Mouse (Mus musculus): ENCODE measurements at regions not wholly inside any gene's neighbourhood (a gene's known extent, or its start where the extent isn't known, plus 50 kb on each side); places are given as distances from the start of the nearest gene placed in this dataset.

GRCm38 (mm10) chr4:89509655-89510391 is 169.4 kb upstream of the Dmrta1 start:
- no peaks in the 10 kb centered on the region for H3K27me3 ChIP-seq (ENCODE audit: control insufficient read depth, insufficient read depth, low read depth, low read length)
- no peak overlapping the region for H3K9ac ChIP-seq (ENCODE audit: low read length)
- WGBS, result 78% methylated on average over 13 of the region's 13 CpGs
- H3K4me3 ChIP-seq (ENCODE audit: low read length), result no peak overlapping the region
- no peak for ATAC-seq (ENCODE audit: low read depth)
- H3K4me2 ChIP-seq (ENCODE audit: low read depth, low read length), result no peak overlapping the region
- no peaks in the 10 kb centered on the region for H3K4me1 ChIP-seq (replicated peaks; ENCODE audit: control insufficient read depth, insufficient read depth, low read length)
- no peaks in the 10 kb centered on the region for H3K36me3 ChIP-seq (ENCODE audit: control insufficient read depth, insufficient read depth, low read length)
- H3K27ac ChIP-seq (ENCODE audit: low read length), result no peak overlapping the region
- no peaks in the 10 kb centered on the region for H3K9me3 ChIP-seq (ENCODE audit: control insufficient read depth, low read length)

DNA sequence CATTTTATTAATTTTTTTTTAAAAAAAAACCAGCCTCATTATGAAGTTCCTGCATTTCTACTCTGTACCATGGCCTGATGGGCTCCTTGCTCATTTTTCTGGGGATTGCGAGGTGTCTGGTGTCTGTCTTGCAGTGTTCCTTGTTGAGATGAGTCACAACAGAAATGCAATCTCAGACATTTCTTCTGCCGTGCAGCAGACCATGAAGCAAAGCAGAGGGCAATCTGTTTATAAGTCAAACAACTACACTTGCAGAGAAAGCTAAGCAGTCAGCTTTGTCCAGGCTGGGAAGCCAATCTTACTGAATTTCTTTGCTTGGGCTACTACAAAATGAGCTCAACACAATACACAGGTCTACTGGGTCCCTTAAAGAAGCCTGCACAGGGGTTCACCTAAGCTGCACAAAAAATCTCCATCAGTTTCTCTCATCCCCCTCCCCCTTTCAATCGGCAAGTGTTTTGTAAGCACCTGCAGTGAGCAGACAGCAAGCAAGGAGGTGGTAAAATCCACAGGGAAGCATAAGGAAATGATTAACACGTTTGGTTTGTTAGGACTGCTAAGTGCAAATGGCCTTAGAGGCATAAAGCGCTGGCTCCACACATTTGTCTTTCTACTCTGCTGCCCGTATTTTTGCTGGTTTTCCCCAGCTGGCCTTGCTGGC is 171.0 kb upstream of the Dmrta1 start:
- Histone ChIP-seq H3K9me3 (ENCODE audit: control insufficient read depth, low read length) (no peaks in the 10 kb centered on the region), H3K27me3 (ENCODE audit: control insufficient read depth, insufficient read depth, low read depth, low read length) (no peaks in the 10 kb centered on the region), H3K9ac (ENCODE audit: low read length) (no peak overlapping the region), H3K4me1 (replicated peaks; ENCODE audit: control insufficient read depth, insufficient read depth, low read length) (no peaks in the 10 kb centered on the region), H3K4me2 (ENCODE audit: low read depth, low read length) (no peak overlapping the region), H3K4me3 (ENCODE audit: low read length) (no peak overlapping the region), H3K36me3 (ENCODE audit: control insufficient read depth, insufficient read depth, low read length) (no peaks in the 10 kb centered on the region), H3K27ac (ENCODE audit: low read length) (no peak overlapping the region)
- no peak for ATAC-seq (ENCODE audit: low read depth)
- WGBS, result 27% methylated on average over 6 of the region's 6 CpGs

DNA sequence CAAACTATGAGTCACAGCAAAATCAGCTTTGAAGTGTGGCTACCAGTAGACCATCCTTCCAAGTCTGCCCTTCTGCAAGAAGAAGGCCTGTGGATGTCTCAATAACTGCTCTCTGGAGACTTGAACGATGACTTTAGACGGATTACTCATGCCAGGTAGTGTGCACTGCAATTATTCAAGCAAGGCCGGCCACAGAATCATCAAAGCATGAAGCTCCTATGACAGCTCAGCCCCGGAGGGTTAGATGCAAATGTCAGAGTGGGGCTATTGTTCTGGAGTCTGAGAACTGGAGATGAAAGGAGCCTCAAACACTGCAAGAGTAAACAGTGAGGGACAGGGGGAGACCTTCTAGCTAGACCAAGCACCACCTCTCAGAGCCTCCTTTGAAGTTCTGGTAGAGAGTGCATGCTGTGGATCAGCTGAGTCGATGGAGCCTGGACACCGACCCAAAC is 173.8 kb upstream of the Dmrta1 start:
- Histone ChIP-seq H3K9me3 (ENCODE audit: control insufficient read depth, low read length) (no peaks in the 10 kb centered on the region), H3K36me3 (ENCODE audit: control insufficient read depth, insufficient read depth, low read length) (no peaks in the 10 kb centered on the region), H3K4me3 (ENCODE audit: low read length) (no peak overlapping the region), H3K27ac (ENCODE audit: low read length) (no peak overlapping the region), H3K9ac (ENCODE audit: low read length) (no peak overlapping the region), H3K4me1 (replicated peaks; ENCODE audit: control insufficient read depth, insufficient read depth, low read length) (no peaks in the 10 kb centered on the region), H3K27me3 (ENCODE audit: control insufficient read depth, insufficient read depth, low read depth, low read length) (no peaks in the 10 kb centered on the region), H3K4me2 (ENCODE audit: low read depth, low read length) (no peak overlapping the region)
- ATAC-seq (ENCODE audit: low read depth), result no peak
- WGBS, result 8% methylated on average over 6 of the region's 6 CpGs

- no peak for ATAC-seq (ENCODE audit: low read depth)
- 32% methylated on average over 4 of the region's 4 CpGs for WGBS
- no peak overlapping the region for H3K9ac ChIP-seq (ENCODE audit: low read length)
- no peaks in the 10 kb centered on the region for H3K27me3 ChIP-seq (ENCODE audit: control insufficient read depth, insufficient read depth, low read depth, low read length)
- no peak overlapping the region for H3K27ac ChIP-seq (ENCODE audit: low read length)
- no peaks in the 10 kb centered on the region for H3K4me1 ChIP-seq (replicated peaks; ENCODE audit: control insufficient read depth, insufficient read depth, low read length)
- no peaks in the 10 kb centered on the region for H3K9me3 ChIP-seq (ENCODE audit: control insufficient read depth, low read length)
- no peak overlapping the region for H3K4me3 ChIP-seq (ENCODE audit: low read length)
- H3K36me3 ChIP-seq (ENCODE audit: control insufficient read depth, insufficient read depth, low read length), result no peaks in the 10 kb centered on the region
- no peak overlapping the region for H3K4me2 ChIP-seq (ENCODE audit: low read depth, low read length)
These were observed 179.0 kb upstream of the Dmrta1 start for GRCm38 (mm10) chr4:89500232-89500631.

DNA sequence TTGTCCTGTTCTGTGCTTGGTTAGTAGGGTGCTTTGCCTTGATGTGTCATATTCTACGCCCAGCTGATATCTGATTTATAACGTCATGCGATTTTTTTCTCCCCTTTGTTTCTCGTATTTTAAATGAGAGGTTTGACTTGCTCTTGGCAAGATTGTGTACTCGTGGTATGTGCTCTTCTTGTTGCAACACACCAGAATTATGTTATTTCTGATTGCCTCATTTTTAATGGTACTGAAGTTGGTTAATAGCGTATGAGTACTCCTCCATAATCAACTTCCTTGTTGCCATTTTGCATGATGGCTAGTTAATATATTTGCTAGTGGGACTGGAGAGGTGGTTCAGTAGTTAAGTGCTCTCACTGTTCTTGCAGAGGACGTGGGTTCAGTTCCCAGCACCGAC is 180.1 kb upstream of the Cdkn2b start:
- H3K27me3 ChIP-seq (ENCODE audit: control insufficient read depth, insufficient read depth, low read depth, low read length), result no peaks in the 10 kb centered on the region
- WGBS, result 73% methylated on average over 8 of the region's 8 CpGs
- H3K4me2 ChIP-seq (ENCODE audit: low read depth, low read length), result no peak overlapping the region
- H3K9me3 ChIP-seq (ENCODE audit: control insufficient read depth, low read length), result no peaks in the 10 kb centered on the region
- no peak overlapping the region for H3K4me3 ChIP-seq (ENCODE audit: low read length)
- no peak overlapping the region for H3K27ac ChIP-seq (ENCODE audit: low read length)
- H3K36me3 ChIP-seq (ENCODE audit: control insufficient read depth, insufficient read depth, low read length), result no peaks in the 10 kb centered on the region
- ATAC-seq (ENCODE audit: low read depth), result no peak
- 0 out of 2 replicates have a peak, but pooled peaks cover 2% of the 10 kb centered on the region for H3K4me1 ChIP-seq (replicated peaks; ENCODE audit: control insufficient read depth, insufficient read depth, low read length)
- H3K9ac ChIP-seq (ENCODE audit: low read length), result no peak overlapping the region

DNA sequence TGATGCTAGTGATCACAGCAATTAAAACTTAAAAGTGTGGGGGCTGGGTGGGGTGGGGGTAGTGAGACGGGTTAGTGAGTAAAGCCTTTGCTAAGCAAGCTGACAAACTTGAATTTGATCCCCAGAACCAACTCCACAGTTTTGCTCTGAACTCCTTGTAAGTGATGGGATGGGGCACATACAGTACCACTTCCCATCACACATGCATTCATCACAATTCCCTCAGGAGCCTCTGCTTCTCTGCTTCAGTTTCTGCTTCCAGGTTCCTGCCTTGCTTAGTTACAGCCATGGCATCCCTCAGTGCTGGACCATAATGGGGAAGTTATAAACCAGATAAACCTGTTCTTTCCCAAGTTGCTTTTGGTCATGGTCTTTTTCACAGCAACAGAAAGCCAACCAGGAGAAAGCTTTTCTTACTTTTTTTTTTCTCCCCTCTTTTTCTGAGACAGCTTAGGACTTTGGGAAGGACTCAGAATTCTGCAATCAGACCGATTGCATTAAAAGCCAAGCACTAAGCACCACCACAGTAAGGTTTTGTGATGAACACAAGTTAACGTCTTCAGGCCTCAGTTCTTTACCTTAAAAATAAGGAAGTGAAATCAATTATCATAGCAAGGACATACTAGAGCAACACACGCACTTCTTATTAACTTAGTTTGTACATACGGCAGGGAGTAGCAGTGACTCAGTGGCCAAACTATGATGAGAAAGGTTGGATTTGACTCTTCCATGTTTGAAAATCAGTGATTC is 176.8 kb upstream of the Cdkn2b start:
- 81% methylated on average over 5 of the region's 5 CpGs for WGBS
- Histone ChIP-seq H3K27me3 (ENCODE audit: control insufficient read depth, insufficient read depth, low read depth, low read length) (no peaks in the 10 kb centered on the region), H3K27ac (ENCODE audit: low read length) (no peak overlapping the region), H3K36me3 (ENCODE audit: control insufficient read depth, insufficient read depth, low read length) (no peaks in the 10 kb centered on the region), H3K4me1 (replicated peaks; ENCODE audit: control insufficient read depth, insufficient read depth, low read length) (0 out of 2 replicates have a peak, but pooled peaks cover 4% of the 10 kb centered on the region), H3K4me2 (ENCODE audit: low read depth, low read length) (no peak overlapping the region), H3K9ac (ENCODE audit: low read length) (no peak overlapping the region), H3K4me3 (ENCODE audit: low read length) (no peak overlapping the region), H3K9me3 (ENCODE audit: control insufficient read depth, low read length) (no peaks in the 10 kb centered on the region)
- no peak for ATAC-seq (ENCODE audit: low read depth)

- 0 out of 2 replicates have a peak, but pooled peaks cover 4% of the 10 kb centered on the region for H3K4me1 ChIP-seq (replicated peaks; ENCODE audit: control insufficient read depth, insufficient read depth, low read length)
- ATAC-seq (ENCODE audit: low read depth), result no peak
- no peaks in the 10 kb centered on the region for H3K36me3 ChIP-seq (ENCODE audit: control insufficient read depth, insufficient read depth, low read length)
- no peaks in the 10 kb centered on the region for H3K9me3 ChIP-seq (ENCODE audit: control insufficient read depth, low read length)
- H3K4me2 ChIP-seq (ENCODE audit: low read depth, low read length), result no peak overlapping the region
- no peak overlapping the region for H3K4me3 ChIP-seq (ENCODE audit: low read length)
- no peak overlapping the region for H3K9ac ChIP-seq (ENCODE audit: low read length)
- no peaks in the 10 kb centered on the region for H3K27me3 ChIP-seq (ENCODE audit: control insufficient read depth, insufficient read depth, low read depth, low read length)
- no peak overlapping the region for H3K27ac ChIP-seq (ENCODE audit: low read length)
- WGBS, result 81% methylated on average over 4 of the region's 4 CpGs
These were observed 176.1 kb upstream of the Cdkn2b start for GRCm38 (mm10) chr4:89486963-89487362.

- ATAC-seq (ENCODE audit: low read depth), result peak; percentile 68
- no peak overlapping the region for H3K9ac ChIP-seq (ENCODE audit: low read length)
- H3K27ac ChIP-seq (ENCODE audit: low read length), result no peak overlapping the region
- 0 out of 2 replicates have a peak, but pooled peaks cover 4% of the 10 kb centered on the region for H3K4me1 ChIP-seq (replicated peaks; ENCODE audit: control insufficient read depth, insufficient read depth, low read length)
- no peak overlapping the region for H3K4me2 ChIP-seq (ENCODE audit: low read depth, low read length)
- H3K4me3 ChIP-seq (ENCODE audit: low read length), result no peak overlapping the region
- no peaks in the 10 kb centered on the region for H3K9me3 ChIP-seq (ENCODE audit: control insufficient read depth, low read length)
- WGBS, result 18% methylated on average over 11 of the region's 11 CpGs
- H3K36me3 ChIP-seq (ENCODE audit: control insufficient read depth, insufficient read depth, low read length), result no peaks in the 10 kb centered on the region
- no peaks in the 10 kb centered on the region for H3K27me3 ChIP-seq (ENCODE audit: control insufficient read depth, insufficient read depth, low read depth, low read length)
These were observed 175.2 kb upstream of the Cdkn2b start for GRCm38 (mm10) chr4:89485981-89486531.
